Mouse (Mus musculus): ENCODE results near the gene Pelo. TPM values are rescaled to one million over a fixed set of nuclear protein-coding genes. Genes with fewer than 3 reads are reported as not detected.

Gene Pelo
- polyA plus RNA-seq, 1 experiment from 2014 or later: 7.7 TPM

GRCm38 (mm10) chr13:115109628-115110027, 19.6 kb upstream of the Pelo start:
- Histone ChIP-seq H3K27ac (replicated peaks) (no peak overlapping the region), H3K9me3 (replicated peaks) (no peaks in the 10 kb centered on the region), H3K4me3 (no peak overlapping the region), H3K4me1 (no peaks in the 10 kb centered on the region), H3K36me3 (no peaks in the 10 kb centered on the region), H3K27me3 (ENCODE audit: low read depth, poor library complexity, severe bottlenecking) (no peaks in the 10 kb centered on the region)
- WGBS: 83% methylated on average over 4 of the region's 4 CpGs
- DNase-seq (ENCODE audit: low spot score): no peak

GRCm38 (mm10) chr13:115107436-115107835, 17.4 kb upstream of the Pelo start:
- Histone ChIP-seq H3K36me3 (no peaks in the 10 kb centered on the region), H3K27ac (replicated peaks) (no peak overlapping the region), H3K27me3 (ENCODE audit: low read depth, poor library complexity, severe bottlenecking) (peaks cover 16% of the 10 kb centered on the region), H3K9me3 (replicated peaks) (no peaks in the 10 kb centered on the region), H3K4me3 (no peak overlapping the region), H3K4me1 (no peaks in the 10 kb centered on the region)
- no peak for DNase-seq (ENCODE audit: low spot score)
- whole genome bisulfite sequencing: 87% methylated on average over 8 of the region's 8 CpGs

- peaks cover 28% of the 10 kb centered on the region for H3K27me3 ChIP-seq (ENCODE audit: low read depth, poor library complexity, severe bottlenecking)
- H3K27ac ChIP-seq (replicated peaks): no peak overlapping the region
- H3K4me3 ChIP-seq: no peak overlapping the region
- H3K4me1 ChIP-seq: peaks cover 8% of the 10 kb centered on the region
- no peaks in the 10 kb centered on the region for H3K36me3 ChIP-seq
- no peaks in the 10 kb centered on the region for H3K9me3 ChIP-seq (replicated peaks)
- DNase-seq (ENCODE audit: low spot score): no peak
- 88% methylated on average over 10 of the region's 10 CpGs for WGBS
Measured at GRCm38 (mm10) chr13:115106183-115106582, 16.2 kb upstream of the Pelo start.

DNA sequence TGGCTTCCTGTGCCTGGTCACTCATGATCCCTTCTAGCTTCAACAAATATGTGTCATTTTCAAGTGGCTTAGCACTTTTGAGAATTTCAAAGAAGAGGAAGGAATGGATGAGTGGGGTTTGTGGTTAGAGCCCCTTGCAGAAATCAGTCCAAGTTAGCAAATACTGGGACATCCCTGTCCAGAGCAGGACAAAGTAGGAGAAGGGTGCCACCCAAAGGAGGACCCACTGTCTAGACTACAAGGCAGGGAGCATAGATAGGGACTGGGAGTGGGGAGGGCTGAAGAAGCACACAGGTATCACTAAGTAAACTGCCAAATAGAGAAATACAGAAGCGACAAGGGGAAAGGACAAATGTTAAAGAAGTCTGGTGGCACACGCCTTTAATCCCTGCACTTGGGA, 12.8 kb upstream of the Pelo start:
- H3K27me3 ChIP-seq (ENCODE audit: low read depth, poor library complexity, severe bottlenecking): peaks cover 54% of the 10 kb centered on the region
- no peaks in the 10 kb centered on the region for H3K36me3 ChIP-seq
- no peaks in the 10 kb centered on the region for H3K9me3 ChIP-seq (replicated peaks)
- no peak for DNase-seq (ENCODE audit: low spot score)
- H3K4me1 ChIP-seq: peaks cover 11% of the 10 kb centered on the region
- H3K27ac ChIP-seq (replicated peaks): no peak overlapping the region
- no peak overlapping the region for H3K4me3 ChIP-seq
- WGBS: 93% methylated on average over 2 of the region's 2 CpGs

GRCm38 (mm10) chr13:115101355-115102191, 11.6 kb upstream of the Pelo start, which contains the start of the genes Gm49395 and Itga1:
Gene Gm49395, minus strand, starts transcription at chr13:115101921.
Gene Itga1, minus strand, starts transcription at chr13:115101964.
- H3K4me3 ChIP-seq: peak within 1 kb of the TSS; percentile 59
- H3K4me1 ChIP-seq: peaks cover 16% of the 10 kb centered on the region
- peak within 1 kb of the TSS; percentile 63 for H3K27ac ChIP-seq (replicated peaks)
- under 1% methylated on average over 39 of the region's 39 CpGs for WGBS
- H3K36me3 ChIP-seq: no peaks in the 10 kb centered on the region
- no peaks in the 10 kb centered on the region for H3K9me3 ChIP-seq (replicated peaks)
- peak; percentile 65 for DNase-seq (ENCODE audit: low spot score)
- peaks cover 54% of the 10 kb centered on the region for H3K27me3 ChIP-seq (ENCODE audit: low read depth, poor library complexity, severe bottlenecking)

- Histone ChIP-seq H3K4me3 (peak overlapping the region; percentile 59; the same call in 1 of the 2 replicates), H3K4me1 (peaks cover 16% of the 10 kb centered on the region), H3K27me3 (ENCODE audit: low read depth, poor library complexity, severe bottlenecking) (peaks cover 54% of the 10 kb centered on the region), H3K9me3 (replicated peaks) (no peaks in the 10 kb centered on the region), H3K27ac (replicated peaks) (no peak overlapping the region), H3K36me3 (no peaks in the 10 kb centered on the region)
- no peak for DNase-seq (ENCODE audit: low spot score)
- WGBS: 29% methylated on average over 11 of the region's 11 CpGs
Measured at GRCm38 (mm10) chr13:115100381-115101177, 10.6 kb upstream of the Pelo start.

DNA sequence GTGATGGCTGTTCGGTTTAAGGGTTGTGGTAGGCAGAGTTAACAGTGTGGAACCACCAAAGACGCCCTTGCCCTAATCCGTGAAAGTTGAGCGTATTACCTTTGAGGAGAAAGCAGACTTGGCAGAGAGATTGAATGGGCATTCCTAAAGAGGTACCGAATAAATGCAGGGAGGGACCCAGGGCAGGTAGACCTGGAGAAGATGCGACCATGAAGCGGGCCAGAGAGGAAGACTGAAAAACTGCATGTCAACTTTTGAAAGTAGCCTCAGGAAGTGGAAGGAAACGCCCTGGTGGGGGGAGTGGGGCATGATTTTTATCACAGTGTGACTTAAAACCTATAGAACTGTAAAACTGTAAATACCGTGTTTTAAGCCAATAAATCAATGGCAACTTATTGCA, 9.4 kb upstream of the Pelo start:
- Histone ChIP-seq H3K4me3 (no peak overlapping the region), H3K9me3 (replicated peaks) (no peaks in the 10 kb centered on the region), H3K27ac (replicated peaks) (no peak overlapping the region), H3K36me3 (no peaks in the 10 kb centered on the region), H3K4me1 (peaks cover 16% of the 10 kb centered on the region), H3K27me3 (ENCODE audit: low read depth, poor library complexity, severe bottlenecking) (peaks cover 54% of the 10 kb centered on the region)
- DNase-seq (ENCODE audit: low spot score): no peak
- WGBS: 85% methylated on average over 9 of the region's 9 CpGs

- H3K27me3 ChIP-seq (ENCODE audit: low read depth, poor library complexity, severe bottlenecking): peaks cover 45% of the 10 kb centered on the region
- no peak overlapping the region for H3K4me3 ChIP-seq
- no peaks in the 10 kb centered on the region for H3K36me3 ChIP-seq
- H3K4me1 ChIP-seq: peaks cover 16% of the 10 kb centered on the region
- DNase-seq (ENCODE audit: low spot score): no peak
- no peak overlapping the region for H3K27ac ChIP-seq (replicated peaks)
- no peaks in the 10 kb centered on the region for H3K9me3 ChIP-seq (replicated peaks)
- 90% methylated on average over 3 of the region's 3 CpGs for WGBS
Measured at GRCm38 (mm10) chr13:115098227-115098626, 8.2 kb upstream of the Pelo start.

DNA sequence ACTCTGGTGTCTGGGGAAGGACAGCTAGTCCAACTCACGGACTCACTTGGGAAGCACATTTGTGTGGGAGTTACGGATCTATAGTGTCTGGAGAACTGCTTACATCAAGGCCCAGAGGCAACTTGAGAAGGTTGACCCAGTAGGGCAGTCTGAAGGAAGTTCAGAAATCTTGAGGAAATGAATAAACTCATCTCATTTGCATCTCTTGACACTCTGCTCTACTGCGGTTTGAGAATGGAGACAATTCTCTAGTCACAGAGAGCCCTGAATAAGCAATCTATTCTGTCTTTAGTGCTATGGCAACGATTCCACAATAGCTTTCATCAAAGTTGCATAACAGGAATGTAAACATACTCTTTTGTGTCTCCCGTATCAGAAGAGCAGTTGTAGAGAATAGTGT, 7.0 kb upstream of the Pelo start:
- DNase-seq (ENCODE audit: low spot score): no peak
- no peak overlapping the region for H3K27ac ChIP-seq (replicated peaks)
- H3K36me3 ChIP-seq: no peaks in the 10 kb centered on the region
- H3K9me3 ChIP-seq (replicated peaks): no peaks in the 10 kb centered on the region
- peaks cover 12% of the 10 kb centered on the region for H3K4me1 ChIP-seq
- WGBS: 72% methylated on average over 5 of the region's 5 CpGs
- peaks cover 33% of the 10 kb centered on the region for H3K27me3 ChIP-seq (ENCODE audit: low read depth, poor library complexity, severe bottlenecking)
- no peak overlapping the region for H3K4me3 ChIP-seq

DNA sequence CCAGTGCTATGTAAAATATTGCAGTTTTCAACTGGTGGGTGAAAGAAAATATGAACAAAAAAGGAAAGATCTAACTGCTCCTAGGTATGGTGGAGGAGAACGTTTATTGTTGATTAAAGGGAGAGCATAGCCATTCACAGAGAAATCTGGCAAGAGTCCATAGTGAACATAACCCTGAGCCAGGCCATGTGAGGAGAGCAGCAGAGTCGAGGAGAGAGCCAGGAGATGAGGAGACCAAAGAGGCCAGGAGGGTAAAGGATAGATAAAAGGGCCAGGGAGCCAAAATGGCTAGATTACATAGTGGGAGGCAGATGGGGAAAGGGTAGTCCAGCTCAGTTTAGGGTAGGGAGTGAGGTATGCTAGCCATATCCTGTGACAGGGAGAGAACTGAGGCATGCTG, 6.2 kb upstream of the Pelo start:
- H3K36me3 ChIP-seq: no peaks in the 10 kb centered on the region
- no peak for DNase-seq (ENCODE audit: low spot score)
- H3K27ac ChIP-seq (replicated peaks): no peak overlapping the region
- H3K27me3 ChIP-seq (ENCODE audit: low read depth, poor library complexity, severe bottlenecking): peaks cover 27% of the 10 kb centered on the region
- no peak overlapping the region for H3K4me3 ChIP-seq
- peaks cover 8% of the 10 kb centered on the region for H3K4me1 ChIP-seq
- no peaks in the 10 kb centered on the region for H3K9me3 ChIP-seq (replicated peaks)
- WGBS: 73% methylated on average over 2 of the region's 2 CpGs

DNA sequence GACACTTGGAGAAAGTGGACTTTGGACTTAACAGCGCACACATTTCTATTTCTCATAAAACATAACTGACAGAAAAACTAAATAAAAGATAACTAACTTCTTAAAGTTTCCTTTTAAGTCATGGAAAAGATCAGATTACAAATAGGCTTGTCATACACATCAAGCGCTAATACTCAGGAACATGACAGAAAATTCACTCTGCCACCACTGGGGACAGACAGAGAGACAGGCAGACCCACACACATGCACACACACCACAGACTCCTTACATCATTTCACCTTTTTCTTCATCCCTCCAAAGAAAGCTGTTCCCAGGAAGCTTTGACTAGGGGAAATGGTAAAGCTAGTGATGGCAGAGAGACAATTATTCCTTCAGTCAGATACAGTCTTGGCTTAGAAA, 5.4 kb upstream of the Pelo start:
- WGBS: 91% methylated on average over 2 of the region's 2 CpGs
- no peaks in the 10 kb centered on the region for H3K9me3 ChIP-seq (replicated peaks)
- no peak overlapping the region for H3K27ac ChIP-seq (replicated peaks)
- H3K27me3 ChIP-seq (ENCODE audit: low read depth, poor library complexity, severe bottlenecking): peaks cover 18% of the 10 kb centered on the region
- peaks cover 12% of the 10 kb centered on the region for H3K4me1 ChIP-seq
- DNase-seq (ENCODE audit: low spot score): no peak
- no peak overlapping the region for H3K4me3 ChIP-seq
- H3K36me3 ChIP-seq: no peaks in the 10 kb centered on the region

- H3K36me3 ChIP-seq: peaks cover 26% of the 10 kb centered on the region
- peaks cover 2% of the 10 kb centered on the region; the same call in 1 of the 2 replicates for H3K9me3 ChIP-seq (replicated peaks)
- WGBS: 72% methylated on average over 3 of the region's 3 CpGs
- no peak for DNase-seq (ENCODE audit: low spot score)
- no peak overlapping the region for H3K27ac ChIP-seq (replicated peaks)
- no peak overlapping the region for H3K4me3 ChIP-seq
- H3K27me3 ChIP-seq (ENCODE audit: low read depth, poor library complexity, severe bottlenecking): no peaks in the 10 kb centered on the region
- H3K4me1 ChIP-seq: peaks cover 25% of the 10 kb centered on the region
Measured at GRCm38 (mm10) chr13:115091511-115091910, 1.5 kb upstream of the Pelo start.

DNA sequence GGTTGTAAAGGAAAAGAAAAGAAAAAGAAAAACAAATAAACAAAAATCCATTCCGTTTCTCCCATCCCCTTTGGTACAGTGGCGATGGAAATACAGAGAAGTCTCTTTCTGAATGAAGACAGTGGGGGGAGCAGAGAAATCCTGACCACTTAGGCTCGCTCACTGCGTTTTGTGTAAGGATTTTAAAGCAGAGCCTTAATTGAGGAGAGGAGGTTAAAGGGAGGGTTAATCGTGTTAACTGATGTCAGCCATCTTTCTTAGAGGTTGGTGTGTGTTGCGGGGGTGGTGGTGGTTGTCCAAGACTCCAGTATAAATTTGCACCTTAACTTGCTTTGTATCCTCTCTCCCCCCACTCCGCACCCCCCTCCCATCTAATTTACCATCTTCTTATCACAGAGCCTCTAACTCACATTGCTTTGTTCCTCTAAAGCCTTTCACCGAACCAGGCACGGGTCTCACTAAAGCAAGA, 1.0 kb upstream of the Pelo start:
- peak overlapping the region; percentile 93 for H3K27ac ChIP-seq (replicated peaks)
- 52% methylated on average over 9 of the region's 9 CpGs for WGBS
- H3K27me3 ChIP-seq (ENCODE audit: low read depth, poor library complexity, severe bottlenecking): no peaks in the 10 kb centered on the region
- DNase-seq (ENCODE audit: low spot score): peak; percentile 26
- H3K36me3 ChIP-seq: peaks cover 31% of the 10 kb centered on the region
- H3K9me3 ChIP-seq (replicated peaks): peaks cover 2% of the 10 kb centered on the region; the same call in 1 of the 2 replicates
- peaks cover 25% of the 10 kb centered on the region for H3K4me1 ChIP-seq
- peak overlapping the region; percentile 80 for H3K4me3 ChIP-seq
